11 mouse cellular contexts compared by ENCODE assay signal in the genomic region with DNA sequence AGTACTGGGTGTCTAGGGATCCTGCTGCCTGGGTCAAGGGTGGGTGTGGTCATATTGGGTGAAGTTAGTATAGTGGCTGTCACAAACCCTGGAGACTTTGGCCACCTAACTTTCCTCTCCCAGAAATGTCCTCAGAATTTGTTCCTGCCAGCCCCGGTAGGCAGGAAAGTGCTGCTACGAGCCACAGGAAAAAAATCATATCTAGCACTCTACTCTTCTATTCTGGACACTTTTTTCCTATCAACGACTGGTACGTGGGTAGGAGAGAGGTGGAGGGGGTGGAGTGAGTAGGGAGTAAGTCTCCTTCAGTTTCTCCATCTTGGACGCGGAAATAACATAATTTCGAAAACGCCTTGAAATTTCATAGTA. TPM values are rescaled to one million over a fixed set of nuclear protein-coding genes. Genes with fewer than 3 reads are reported as not detected.
A peak's percentile ranks its signal among the peaks of the same experiment; 100 is the strongest.
DNase-seq lines count a peak whose midpoint lies in the region; ATAC-seq and TF ChIP-seq lines count a peak whose summit lies in the region.
"Had no signal": no experiment of that assay in that cellular context is flagged by ENCODE, and none has a peak within 500 bp of the region (broad histone marks: within the 10 kb centered on the region; RNA-seq: fewer than 3 reads in every experiment).

No protein-coding gene starts in this region.

- H3K36me3 ChIP-seq in lung, embryonic 14.5 days (ENCODE audit: insufficient read depth), result no peaks in the 10 kb centered on the region
- no peaks in the 10 kb centered on the region for H3K36me3 ChIP-seq in forebrain, embryonic 11.5 days (ENCODE audit: control insufficient read depth, insufficient read depth, low read length)
- peaks cover 5% of the 10 kb centered on the region for H3K36me3 ChIP-seq in limb, embryonic 10.5 days
- H3K36me3 ChIP-seq in neural tube, embryonic 13.5 days, result 0 out of 2 replicates have a peak, but pooled peaks cover 2% of the 10 kb centered on the region

- H3K27me3 ChIP-seq in lung, embryonic 14.5 days (ENCODE audit: insufficient read depth, low read length), result peaks cover 12% of the 10 kb centered on the region; the same call in 1 of the 2 replicates
- H3K27me3 ChIP-seq in forebrain, embryonic 11.5 days (ENCODE audit: control insufficient read depth, insufficient read depth, low read length), result peaks cover 13% of the 10 kb centered on the region
- H3K27me3 ChIP-seq in limb, embryonic 10.5 days (ENCODE audit: low read depth, poor library complexity, severe bottlenecking), result peaks cover 40% of the 10 kb centered on the region
- H3K27me3 ChIP-seq in neural tube, embryonic 13.5 days, result peaks cover 35% of the 10 kb centered on the region

- H3K4me1 ChIP-seq in lung, embryonic 14.5 days (ENCODE audit: insufficient read depth), result peaks cover 14% of the 10 kb centered on the region
- peaks cover 4% of the 10 kb centered on the region for H3K4me1 ChIP-seq in forebrain, embryonic 11.5 days (replicated peaks; ENCODE audit: control insufficient read depth, insufficient read depth, low read length)
- H3K4me1 ChIP-seq in limb, embryonic 10.5 days, result peaks cover 34% of the 10 kb centered on the region
- H3K4me1 ChIP-seq in neural tube, embryonic 13.5 days (replicated peaks), result peaks cover 15% of the 10 kb centered on the region

- H3K4me2 ChIP-seq in lung, embryonic 14.5 days, result peak overlapping the region; percentile 68
- peak overlapping the region; percentile 59; the same call in 1 of the 2 replicates for H3K4me2 ChIP-seq in forebrain, embryonic 11.5 days (ENCODE audit: low read depth, low read length, severe bottlenecking)
- peak overlapping the region; percentile 62 for H3K4me2 ChIP-seq in neural tube, embryonic 13.5 days

- H3K27ac ChIP-seq in lung, embryonic 14.5 days (ENCODE audit: low read depth), result no peak overlapping the region; the same call in 1 of the 2 replicates
- no peak overlapping the region for H3K27ac ChIP-seq in forebrain, embryonic 11.5 days (ENCODE audit: low read depth, low read length)
- no peak overlapping the region for H3K27ac ChIP-seq in limb, embryonic 10.5 days
- H3K27ac ChIP-seq in neural tube, embryonic 13.5 days (replicated peaks), result no peak overlapping the region
- H3K27ac ChIP-seq: macrophage had no signal

- no peaks in the 10 kb centered on the region for H3K9me3 ChIP-seq in lung, embryonic 14.5 days (ENCODE audit: low read depth, low read length)
- no peaks in the 10 kb centered on the region for H3K9me3 ChIP-seq in forebrain, embryonic 11.5 days (ENCODE audit: control insufficient read depth, low read length)
- H3K9me3 ChIP-seq in limb, embryonic 10.5 days (replicated peaks), result no peaks in the 10 kb centered on the region
- H3K9me3 ChIP-seq in neural tube, embryonic 13.5 days, result no peaks in the 10 kb centered on the region

- no peak for ATAC-seq in lung, embryonic 14.5 days (ENCODE audit: insufficient read depth)
- ATAC-seq in forebrain, embryonic 11.5 days (replicated peaks; ENCODE audit: low FRiP score), result no peak
- ATAC-seq in neural tube, embryonic 13.5 days (ENCODE audit: low read depth), result no peak

- peak overlapping the region; percentile 39 for H3K4me3 ChIP-seq in lung, embryonic 14.5 days (ENCODE audit: low read depth, low read length)
- H3K4me3 ChIP-seq in forebrain, embryonic 11.5 days (ENCODE audit: low read depth, low read length), result no peak overlapping the region
- H3K4me3 ChIP-seq in limb, embryonic 10.5 days, result peak overlapping the region; percentile 53
- H3K4me3 ChIP-seq in neural tube, embryonic 13.5 days, result peak overlapping the region; percentile 34

- DNase-seq in lung, embryonic 14.5 days, result no peak
- DNase-seq in lung, postnatal 25 days (ENCODE audit: low spot score), result no peak
- DNase-seq in forebrain, embryonic 11.5 days (ENCODE audit: low spot score), result no peak
- DNase-seq in limb, embryonic 10.5 days (ENCODE audit: low spot score), result no peak
- DNase-seq in adrenal gland, adult (ENCODE audit: inconsistent age in 2 of 2, low spot score in 1 of 2), result no peak
- DNase-seq in adrenal gland, adult 18-20 months (ENCODE audit: low spot score in 2 of 2), result no peak
- DNase-seq in layer of hippocampus, postnatal 14 days (ENCODE audit: low spot score in 2 of 2), result no peak
- DNase-seq: cerebellum, adult 9-11 months had no signal

- TF ChIP-seq CTCF in lung, embryonic 14.5 days (IDR thresholded peaks at IDR 0.05; ENCODE audit: low read depth), result no peak

- 29% methylated on average over 8 of the region's 8 CpGs for WGBS in lung, embryonic 14.5 days
- 35% methylated on average over 8 of the region's 8 CpGs for WGBS in forebrain, embryonic 11.5 days
- WGBS in limb, embryonic 10.5 days, result 37% methylated on average over 8 of the region's 8 CpGs
- WGBS in neural tube, embryonic 13.5 days, result 39% methylated on average over 8 of the region's 8 CpGs

- H3K9ac ChIP-seq in lung, embryonic 14.5 days, result peak overlapping the region; percentile 49
- H3K9ac ChIP-seq in forebrain, embryonic 11.5 days (ENCODE audit: low read length), result no peak overlapping the region; the same call in 1 of the 2 replicates
- no peak overlapping the region for H3K9ac ChIP-seq in neural tube, embryonic 13.5 days

RNA-seq across cellular contexts. Expression of gene Rrad, which starts 1.0 kb away (rescaled TPM):
- polyA plus RNA-seq in lung, embryonic 14.5 days (2014; fragmentation: Nextera tagmentation; extraction: Ambion mirVana), result 10.1 and 14.1 TPM in 2 replicates
- polyA plus RNA-seq in forebrain, embryonic 11.5 days (2014; fragmentation: Nextera tagmentation; extraction: Ambion mirVana), result 0.90 and 1.3 TPM in 2 replicates
- polyA plus RNA-seq in limb, embryonic 10.5 days (2016; fragmentation: Nextera tagmentation; extraction: Ambion mirVana), result 2.0 and 3.2 TPM in 2 replicates
- 3.7 and 4.9 TPM in 2 replicates for polyA plus RNA-seq in neural tube, embryonic 13.5 days (2015; fragmentation: Nextera tagmentation; extraction: Ambion mirVana)
- 1 to 10 TPM; 2.7 to 9.4 TPM for total RNA-seq in adrenal gland, adult 18-20 months (2021)
- total RNA-seq in layer of hippocampus, postnatal 14 days (2021), result 1 to 10 TPM; 2.1 to 3.3 TPM

RNA-seq across cellular contexts. Expression of gene Cdh16, which starts 5.9 kb away (rescaled TPM):
- polyA plus RNA-seq in lung, embryonic 14.5 days (2014; fragmentation: Nextera tagmentation; extraction: Ambion mirVana), result 32.2 and 33.7 TPM in 2 replicates
- polyA plus RNA-seq in forebrain, embryonic 11.5 days (2014; fragmentation: Nextera tagmentation; extraction: Ambion mirVana), result not detected in 2 replicates
- 0.13 TPM in 1 of 2 replicates, not detected in the other for polyA plus RNA-seq in limb, embryonic 10.5 days (2016; fragmentation: Nextera tagmentation; extraction: Ambion mirVana)
- polyA plus RNA-seq in neural tube, embryonic 13.5 days (2015; fragmentation: Nextera tagmentation; extraction: Ambion mirVana), result 0.29 and 0.45 TPM in 2 replicates
- under 1 TPM in 1 of 2 experiments, not detected in 1; 0.86 TPM for total RNA-seq in adrenal gland, adult 18-20 months (2021)
- not detected for total RNA-seq in layer of hippocampus, postnatal 14 days (2021)
- total RNA-seq: granulocyte monocyte progenitor cell, adult 5-6 weeks had no signal
- polyA plus RNA-seq: macrophage had no signal

RNA-seq across cellular contexts. Expression of gene Ciao2b, which starts 11.7 kb away (rescaled TPM):
- polyA plus RNA-seq in lung, embryonic 14.5 days (2014; fragmentation: Nextera tagmentation; extraction: Ambion mirVana), result 88.3 and 88.4 TPM in 2 replicates
- polyA plus RNA-seq in forebrain, embryonic 11.5 days (2014; fragmentation: Nextera tagmentation; extraction: Ambion mirVana), result 89.2 and 90.0 TPM in 2 replicates
- polyA plus RNA-seq in limb, embryonic 10.5 days (2016; fragmentation: Nextera tagmentation; extraction: Ambion mirVana), result 95.6 and 105 TPM in 2 replicates
- polyA plus RNA-seq in neural tube, embryonic 13.5 days (2015; fragmentation: Nextera tagmentation; extraction: Ambion mirVana), result 131 and 143 TPM in 2 replicates
- total RNA-seq in adrenal gland, adult 18-20 months (2021), result 10 to 100 TPM; 40.7 to 50.0 TPM
- 10 to 100 TPM; 26.1 to 28.2 TPM for total RNA-seq in layer of hippocampus, postnatal 14 days (2021)

RNA-seq across cellular contexts. Expression of gene Pdp2, which starts 38.8 kb away (rescaled TPM):
- 10.3 and 11.0 TPM in 2 replicates for polyA plus RNA-seq in lung, embryonic 14.5 days (2014; fragmentation: Nextera tagmentation; extraction: Ambion mirVana)
- polyA plus RNA-seq in forebrain, embryonic 11.5 days (2014; fragmentation: Nextera tagmentation; extraction: Ambion mirVana), result 16.5 and 18.7 TPM in 2 replicates
- 14.5 and 14.8 TPM in 2 replicates for polyA plus RNA-seq in limb, embryonic 10.5 days (2016; fragmentation: Nextera tagmentation; extraction: Ambion mirVana)
- 17.9 and 19.7 TPM in 2 replicates for polyA plus RNA-seq in neural tube, embryonic 13.5 days (2015; fragmentation: Nextera tagmentation; extraction: Ambion mirVana)
- 10 to 100 TPM; 34.8 to 34.9 TPM for total RNA-seq in adrenal gland, adult 18-20 months (2021)
- total RNA-seq in layer of hippocampus, postnatal 14 days (2021), result 1 to 10 TPM; 8.4 to 9.3 TPM

Comparison
In these comparisons a context has a peak if more than half of its experiments do, and no peak if none do; other contexts are left out.
1. RNA of gene Cdh16, which starts 5.9 kb away (polyA plus RNA-seq): 32.2 to 33.7 TPM in lung, embryonic 14.5 days; 0.29 to 0.45 TPM in neural tube, embryonic 13.5 days, 0.13 TPM in limb, embryonic 10.5 days and not detected in forebrain, embryonic 11.5 days; every median in the first group is over 10 times any median in the second.
2. Peak in every context shown above with its lines, with median percentiles within 50 percentile points of each other: H3K4me2 ChIP-seq.